Mouse (Mus musculus): ENCODE measurements at regions not wholly inside any gene's neighbourhood (a gene's known extent, or its start where the extent isn't known, plus 50 kb on each side); places are given as distances from the start of the nearest gene placed in this dataset.

GRCm38 (mm10) chr12:107708812-107709211 is 220.4 kb downstream of the 3110018I06Rik start:
- no peak overlapping the region for H3K27ac ChIP-seq
- no peak overlapping the region for H3K4me3 ChIP-seq
- intact Hi-C loops (cut with DNase I) = no loop called here
- no peak for TF ChIP-seq CTCF (IDR thresholded peaks at IDR 0.05)
- no peak for DNase-seq (ENCODE audit: extremely low spot score in 1 of 2, low spot score in 2 of 2)

GRCm38 (mm10) chr12:107711017-107711416 is 222.6 kb downstream of the 3110018I06Rik start:
- H3K4me3 ChIP-seq = no peak overlapping the region
- H3K27ac ChIP-seq = no peak overlapping the region
- no peak for TF ChIP-seq CTCF (IDR thresholded peaks at IDR 0.05)
- no peak for DNase-seq (ENCODE audit: extremely low spot score in 1 of 2, low spot score in 2 of 2)
- intact Hi-C loops (cut with DNase I) = no loop called here

- DNase-seq (ENCODE audit: extremely low spot score in 1 of 2, low spot score in 2 of 2) = no peak
- no peak overlapping the region for H3K4me3 ChIP-seq
- no peak for TF ChIP-seq CTCF (IDR thresholded peaks at IDR 0.05)
These were observed 223.2 kb downstream of the 3110018I06Rik start for GRCm38 (mm10) chr12:107711675-107712074.

GRCm38 (mm10) chr12:107713191-107713590 is 224.8 kb downstream of the 3110018I06Rik start:
- no peak overlapping the region for H3K27ac ChIP-seq
- no peak for DNase-seq (ENCODE audit: extremely low spot score in 1 of 2, low spot score in 2 of 2)
- no peak for TF ChIP-seq CTCF (IDR thresholded peaks at IDR 0.05)
- no peak overlapping the region for H3K4me3 ChIP-seq
- intact Hi-C loops (cut with DNase I) = no loop called here

More at GRCm38 (mm10) chr12:107711675-107712074, 223.2 kb downstream of the 3110018I06Rik start:
- intact Hi-C loops (cut with DNase I) = no loop called here
- H3K27ac ChIP-seq = no peak overlapping the region

- H3K4me3 ChIP-seq = no peak overlapping the region
- intact Hi-C loops (cut with DNase I) = no loop called here
- no peak for TF ChIP-seq CTCF (IDR thresholded peaks at IDR 0.05)
- DNase-seq (ENCODE audit: extremely low spot score in 1 of 2, low spot score in 2 of 2) = no peak
- no peak overlapping the region for H3K27ac ChIP-seq
These were observed 226.4 kb downstream of the 3110018I06Rik start for GRCm38 (mm10) chr12:107714846-107715245.

- no peak for DNase-seq (ENCODE audit: extremely low spot score in 1 of 2, low spot score in 2 of 2)
- no peak for TF ChIP-seq CTCF (IDR thresholded peaks at IDR 0.05)
These were observed 227.4 kb downstream of the 3110018I06Rik start for GRCm38 (mm10) chr12:107715871-107716270.

GRCm38 (mm10) chr12:107720941-107721340 is 232.5 kb downstream of the 3110018I06Rik start:
- no peak for DNase-seq (ENCODE audit: extremely low spot score in 1 of 2, low spot score in 2 of 2)
- no peak overlapping the region for H3K4me3 ChIP-seq
- intact Hi-C loops (cut with DNase I) = no loop called here
- TF ChIP-seq CTCF (IDR thresholded peaks at IDR 0.05) = no peak
- no peak overlapping the region for H3K27ac ChIP-seq

More at GRCm38 (mm10) chr12:107715871-107716270, 227.4 kb downstream of the 3110018I06Rik start:
- no peak overlapping the region for H3K27ac ChIP-seq
- intact Hi-C loops (cut with DNase I) = no loop called here
- H3K4me3 ChIP-seq = no peak overlapping the region

- no peak overlapping the region for H3K27ac ChIP-seq
These were observed 234.8 kb downstream of the 3110018I06Rik start for GRCm38 (mm10) chr12:107723062-107723859.

GRCm38 (mm10) chr12:107723860-107724320 is 235.5 kb downstream of the 3110018I06Rik start:
- H3K27ac ChIP-seq = no peak overlapping the region
- DNase-seq (ENCODE audit: extremely low spot score in 1 of 2, low spot score in 2 of 2) = no peak
- TF ChIP-seq CTCF (IDR thresholded peaks at IDR 0.05) = no peak
- intact Hi-C loops (cut with DNase I) = no loop called here
- H3K4me3 ChIP-seq = no peak overlapping the region

More at GRCm38 (mm10) chr12:107723062-107723859, 234.8 kb downstream of the 3110018I06Rik start:
- intact Hi-C loops (cut with DNase I) = no loop called here
- DNase-seq (ENCODE audit: extremely low spot score in 1 of 2, low spot score in 2 of 2) = no peak
- no peak for TF ChIP-seq CTCF (IDR thresholded peaks at IDR 0.05)
- no peak overlapping the region for H3K4me3 ChIP-seq

- Histone ChIP-seq H3K27ac (no peak overlapping the region), H3K4me3 (no peak overlapping the region)
- no peak for DNase-seq (ENCODE audit: extremely low spot score in 1 of 2, low spot score in 2 of 2)
- intact Hi-C loops (cut with DNase I) = no loop called here
- TF ChIP-seq CTCF (IDR thresholded peaks at IDR 0.05) = no peak
These were observed 236.0 kb downstream of the 3110018I06Rik start for GRCm38 (mm10) chr12:107724467-107724866.

GRCm38 (mm10) chr12:107728865-107729264 is 240.4 kb downstream of the 3110018I06Rik start:
- DNase-seq (ENCODE audit: extremely low spot score in 1 of 2, low spot score in 2 of 2) = no peak
- no peak overlapping the region for H3K4me3 ChIP-seq
- no peak overlapping the region for H3K27ac ChIP-seq
- TF ChIP-seq CTCF (IDR thresholded peaks at IDR 0.05) = no peak
- intact Hi-C loops (cut with DNase I) = no loop called here

- DNase-seq (ENCODE audit: extremely low spot score in 1 of 2, low spot score in 2 of 2) = no peak
- intact Hi-C loops (cut with DNase I) = no loop called here
- H3K4me3 ChIP-seq = no peak overlapping the region
- TF ChIP-seq CTCF (IDR thresholded peaks at IDR 0.05) = no peak
- H3K27ac ChIP-seq = no peak overlapping the region
These were observed 240.9 kb downstream of the 3110018I06Rik start for GRCm38 (mm10) chr12:107729301-107729700.

GRCm38 (mm10) chr12:107730940-107731339 is 242.5 kb downstream of the 3110018I06Rik start:
- H3K27ac ChIP-seq = no peak overlapping the region
- no peak for DNase-seq (ENCODE audit: extremely low spot score in 1 of 2, low spot score in 2 of 2)
- TF ChIP-seq CTCF (IDR thresholded peaks at IDR 0.05) = no peak
- intact Hi-C loops (cut with DNase I) = no loop called here
- H3K4me3 ChIP-seq = no peak overlapping the region
